Mouse (Mus musculus) intestine, postnatal 0 days (tissue): ENCODE data around the gene Ndufc1. TPM values are rescaled to one million over a fixed set of nuclear protein-coding genes. Genes with fewer than 3 reads are reported as not detected.
"Not testable (repeated sequence)": the region's sequence is repeated elsewhere in the genome, so short reads cannot be mapped to it uniquely, and the experiment has no call there.

Experiments used
- ATAC-seq: fragments of 200-750 bp; cut with Nextera tagmentation; 2 replicates; pipeline ENCODE4 v1.8.0; 2017; ENCODE audit warnings: mild to moderate bottlenecking, moderate TSS enrichment, moderate library complexity
- H3K27ac ChIP-seq: fragments of 300-500 bp; sonication (generic); 2 replicates; pipeline ENCODE4 v1.5.1; 2014; ENCODE audit warnings: mild to moderate bottlenecking, low read depth, low read length, moderate library complexity
- H3K27me3 ChIP-seq: fragments of 300-500 bp; sonication (generic); replicated peaks from 2 replicates; pipeline ENCODE4 v1.6.1; 2014; ENCODE audit warnings: low read length, mixed read lengths; ENCODE audit not compliant: control insufficient read depth, insufficient read depth
- H3K36me3 ChIP-seq: fragments of 300-500 bp; sonication (generic); 2 replicates; pipeline ENCODE4 v1.6.1; 2014; ENCODE audit warnings: mild to moderate bottlenecking, moderate library complexity; ENCODE audit not compliant: control insufficient read depth, insufficient read depth
- H3K4me1 ChIP-seq: fragments of 300-500 bp; sonication (generic); replicated peaks from 2 replicates; pipeline ENCODE4 v1.6.1; 2014; ENCODE audit warnings: antibody characterized with exemption, low read length, mixed read lengths; ENCODE audit not compliant: control insufficient read depth, insufficient read depth
- H3K4me2 ChIP-seq: fragments of 300-500 bp; sonication (generic); replicated peaks from 2 replicates; pipeline ENCODE4 v1.6.1; 2014; ENCODE audit warnings: low read depth, mild to moderate bottlenecking, moderate library complexity
- H3K4me3 ChIP-seq: fragments of 300-500 bp; sonication (generic); 2 replicates; pipeline ENCODE4 v1.5.1; 2014; ENCODE audit warnings: low read depth, low read length
- H3K9ac ChIP-seq: fragments of 300-500 bp; sonication (generic); 2 replicates; pipeline ENCODE4 v1.6.1; 2014; ENCODE audit warnings: mild to moderate bottlenecking, low read depth, low read length
- H3K9me3 ChIP-seq: fragments of 300-500 bp; sonication (generic); 2 replicates; pipeline ENCODE4 v1.6.1; 2016; ENCODE audit warnings: mixed run types; ENCODE audit not compliant: control insufficient read depth
- CTCF ChIP-seq: sonication (generic); IDR thresholded peaks from 2 replicates; pipeline ENCODE4 v1.5.1; 2016; ENCODE audit warnings: low read depth, mild to moderate bottlenecking, control low read depth, antibody characterized with exemption, moderate library complexity
- WGBS: fragments of 180-500 bp; shearing (Covaris S2); extraction: QIAGEN DNeasy Blood & Tissue Kit; methylation state at CpG from one replicate; pipeline ENCODE4 v1.1.7; 2014; 5-methylcytosine and 5-hydroxymethylcytosine counted together
- polyA plus RNA-seq: library from polyadenylated mRNA; unstranded; fragments of >200 nt; fragmentation: Nextera tagmentation; extraction: Ambion mirVana; gene quantifications from 2 replicates; pipeline ENCODE4 v1.2.1, GENCODE M21; 2015

Gene Ndufc1
- polyA plus RNA-seq = 1,384 and 1,395 TPM in 2 replicates

DNA sequence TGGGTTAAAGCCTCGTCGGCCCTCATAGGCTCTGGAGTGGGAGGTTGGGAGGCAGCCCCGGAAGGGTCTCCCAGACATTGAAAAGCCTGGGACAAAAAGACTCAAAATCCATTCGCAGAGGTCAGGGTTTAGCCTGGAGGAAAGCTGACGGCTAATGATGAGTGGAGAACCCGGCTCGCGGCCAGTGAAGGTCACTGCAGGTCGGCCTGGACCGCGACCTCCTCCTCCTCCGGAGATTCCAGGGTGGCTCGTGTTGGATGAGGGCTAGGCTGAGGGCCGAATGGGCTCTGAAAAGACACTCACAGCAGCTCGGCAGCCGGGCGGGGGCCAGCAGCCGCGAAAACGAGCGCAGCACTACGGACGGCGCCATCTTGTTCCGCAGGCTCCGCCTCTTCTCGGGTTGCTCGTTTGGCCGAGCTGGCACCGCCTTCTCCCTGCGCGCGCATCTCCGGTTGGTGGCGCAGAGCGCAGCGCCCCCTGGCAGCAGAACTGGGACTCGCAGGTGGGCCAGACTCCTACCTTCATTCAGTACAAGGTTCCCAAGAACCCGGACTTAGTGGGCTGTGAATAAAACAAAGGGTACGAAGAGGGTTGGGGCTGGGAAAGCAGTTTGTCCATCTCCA lies at the start of gene Ndufc1:
Ndufc1 (minus strand) TSS at position 428 of the 623 bp plus-strand sequence.
- peak; percentile 100 for TF ChIP-seq CTCF
- H3K27ac ChIP-seq = peak within 1 kb of the TSS; percentile 89
- H3K36me3 ChIP-seq = peaks cover 20% of the 10 kb centered on the region
- H3K27me3 ChIP-seq = no peaks in the 10 kb centered on the region
- H3K9ac ChIP-seq = peak within 1 kb of the TSS; percentile 87
- H3K4me2 ChIP-seq = peak within 1 kb of the TSS; percentile 80
- H3K4me1 ChIP-seq = no peaks in the 10 kb centered on the region; the same call in 1 of the 2 replicates
- no peaks in the 10 kb centered on the region for H3K9me3 ChIP-seq
- under 1% methylated on average over 40 of the region's 40 CpGs for WGBS
- ATAC-seq = peak; percentile 81
- H3K4me3 ChIP-seq = peak within 1 kb of the TSS; percentile 98

DNA sequence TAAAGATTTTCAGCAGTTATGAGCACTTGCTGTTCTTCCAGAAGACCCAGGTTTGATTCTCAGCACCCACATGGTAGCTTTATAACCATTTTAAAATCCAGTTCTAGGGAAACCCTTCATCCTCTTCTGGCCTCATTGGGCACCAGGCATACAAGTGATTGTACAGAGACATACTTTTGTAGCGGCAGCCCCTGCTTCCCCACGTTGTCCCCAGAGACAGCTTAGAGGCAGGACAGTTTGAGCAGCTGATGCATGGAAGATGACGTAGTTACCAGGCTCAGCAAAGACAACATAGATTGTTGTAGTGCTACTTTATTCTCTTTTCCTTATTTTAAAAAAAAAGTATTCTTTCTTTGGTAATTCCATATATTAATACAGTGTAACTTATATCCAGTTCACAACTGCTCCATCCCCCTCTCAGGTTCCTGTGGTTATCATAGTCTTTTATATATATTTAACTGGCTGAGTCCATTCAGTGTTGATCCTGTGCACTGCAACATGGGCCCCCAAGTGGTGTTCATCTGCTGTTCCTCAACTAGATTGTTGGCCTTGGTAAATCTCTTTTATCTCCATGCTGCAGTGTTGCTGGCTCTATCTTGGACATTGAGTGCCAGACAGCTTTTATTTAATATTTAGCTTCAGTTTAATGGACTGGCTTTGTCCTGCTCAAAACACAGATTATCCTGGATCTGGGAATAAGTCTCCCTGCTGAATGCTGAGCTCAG lies 26.2 kb upstream of the Ndufc1 start:
- Histone ChIP-seq H3K36me3 (peaks cover 5% of the 10 kb centered on the region; the same call in 1 of the 2 replicates), H3K4me1 (no peaks in the 10 kb centered on the region), H3K27me3 (no peaks in the 10 kb centered on the region), H3K4me3 (no peak overlapping the region), H3K9me3 (no peaks in the 10 kb centered on the region), H3K27ac (no peak overlapping the region), H3K4me2 (no peak overlapping the region), H3K9ac (no peak overlapping the region)
- TF ChIP-seq CTCF = no peak
- 89% methylated on average over 3 of the region's 3 CpGs for WGBS
- no peak for ATAC-seq

DNA sequence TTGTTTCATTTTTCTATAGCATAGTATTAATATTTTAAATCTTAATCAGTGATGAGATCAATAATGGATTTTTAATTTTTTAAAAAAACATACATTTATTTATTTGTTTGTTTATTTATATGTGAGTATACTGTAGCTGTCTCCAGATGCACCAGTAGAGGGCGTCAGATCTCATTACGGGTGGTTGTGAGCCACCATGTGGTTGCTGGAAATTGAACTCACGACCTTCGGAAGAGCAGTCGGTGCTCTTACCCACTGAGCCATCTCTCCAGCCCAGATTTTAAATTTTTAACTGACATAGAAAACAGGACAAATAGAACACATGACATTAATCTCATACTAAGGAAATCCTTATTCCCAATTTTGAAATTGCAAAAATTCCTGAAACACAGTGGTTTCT lies 25.6 kb upstream of the Ndufc1 start:
- not testable (repeated sequence) for ATAC-seq, H3K4me1 ChIP-seq, H3K9me3 ChIP-seq, H3K4me3 ChIP-seq, H3K27ac ChIP-seq, H3K4me2 ChIP-seq, H3K27me3 ChIP-seq, H3K9ac ChIP-seq, H3K36me3 ChIP-seq
- 86% methylated on average over 5 of the region's 5 CpGs for WGBS

DNA sequence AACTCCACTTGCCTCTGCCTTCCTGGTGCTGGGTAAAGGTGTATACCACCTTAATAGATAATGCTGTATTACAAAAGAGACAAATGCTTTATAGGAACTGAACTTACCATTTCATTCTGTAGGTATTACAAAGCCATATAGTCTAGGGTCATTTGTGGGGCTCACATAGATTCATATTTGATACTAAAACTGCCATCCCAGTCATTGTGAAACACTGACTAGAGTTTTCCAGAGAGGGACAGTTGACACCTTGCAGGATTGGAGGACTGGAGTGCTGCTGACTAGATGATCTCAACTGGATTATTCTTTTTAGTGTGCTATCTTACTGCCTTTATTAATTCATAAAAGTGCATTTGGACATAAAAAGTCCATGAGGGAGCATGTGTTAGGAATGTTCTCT lies 16.6 kb upstream of the Ndufc1 start:
- ATAC-seq = no peak
- Histone ChIP-seq H3K4me3 (no peak overlapping the region), H3K27ac (no peak overlapping the region), H3K9me3 (no peaks in the 10 kb centered on the region), H3K27me3 (no peaks in the 10 kb centered on the region), H3K4me1 (no peaks in the 10 kb centered on the region), H3K9ac (no peak overlapping the region), H3K4me2 (no peak overlapping the region), H3K36me3 (no peaks in the 10 kb centered on the region)
- TF ChIP-seq CTCF = no peak

DNA sequence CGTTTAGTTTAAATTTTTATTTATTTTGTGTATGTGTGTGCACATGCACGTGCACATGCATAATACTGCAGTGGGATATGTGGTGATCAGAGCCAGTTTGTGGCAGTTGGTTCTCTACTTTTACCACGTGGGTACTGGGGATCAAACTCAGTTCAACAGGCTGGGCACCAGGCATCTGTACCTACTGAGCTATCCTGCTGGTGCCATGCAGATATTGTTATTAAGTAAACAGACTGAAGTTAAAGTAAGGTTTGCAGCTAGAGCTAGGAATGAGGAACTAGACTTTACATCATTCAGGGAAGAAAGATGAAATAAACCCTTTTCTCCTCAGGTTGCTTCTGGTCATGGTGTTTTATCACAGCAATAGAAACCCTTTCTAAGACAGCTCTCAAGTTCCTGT lies 13.1 kb upstream of the Ndufc1 start:
- Histone ChIP-seq H3K27ac (no peak overlapping the region), H3K4me3 (no peak overlapping the region), H3K36me3 (no peaks in the 10 kb centered on the region), H3K4me2 (no peak overlapping the region), H3K9me3 (no peaks in the 10 kb centered on the region), H3K4me1 (0 out of 2 replicates have a peak, but pooled peaks cover 7% of the 10 kb centered on the region), H3K9ac (no peak overlapping the region), H3K27me3 (no peaks in the 10 kb centered on the region)
- TF ChIP-seq CTCF = no peak
- ATAC-seq = peak; percentile 28; the same call in 1 of the 2 replicates
- 55% methylated on average over 3 of the region's 3 CpGs for WGBS

DNA sequence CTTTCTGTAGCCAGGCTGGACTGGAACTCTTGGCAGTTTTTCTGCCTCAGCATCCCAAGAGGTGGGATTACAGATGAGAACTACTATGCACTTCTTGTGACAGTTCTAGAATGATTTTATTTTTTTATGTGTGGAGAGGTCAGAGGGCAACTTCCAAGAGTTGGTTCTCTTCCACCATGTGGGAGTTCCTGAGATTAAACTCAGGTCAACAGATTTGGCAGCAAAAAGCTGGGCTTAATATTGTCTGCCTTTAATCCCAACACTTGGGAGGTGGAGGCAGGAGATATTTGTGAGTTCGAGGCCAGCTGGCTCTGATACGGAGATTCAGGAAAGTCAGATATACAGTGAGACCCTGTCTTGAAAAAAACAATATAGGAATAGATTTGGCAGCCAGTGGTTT lies 9.2 kb upstream of the Ndufc1 start:
- Histone ChIP-seq H3K9me3 (no peaks in the 10 kb centered on the region), H3K27me3 (no peaks in the 10 kb centered on the region), H3K4me1 (peaks cover 13% of the 10 kb centered on the region; the same call in 1 of the 2 replicates), H3K4me2 (no peak overlapping the region), H3K27ac (no peak overlapping the region), H3K4me3 (no peak overlapping the region), H3K36me3 (no peaks in the 10 kb centered on the region), H3K9ac (no peak overlapping the region)
- ATAC-seq = no peak
- 52% methylated on average over 2 of the region's 2 CpGs for WGBS
- TF ChIP-seq CTCF = no peak
